Mouse (Mus musculus) cerebellum, postnatal 36 days (tissue): ENCODE results near the gene 4933428G20Rik.

ENCODE experiments used
- DNase-seq, 2 experiments: peaks; one replicate each; pipeline ENCODE4 v3.0.0; 2021 to 2022; ENCODE audit warnings: mixed read lengths in 2 of 2

Gene 4933428G20Rik

GRCm38 (mm10) chr11:97461307-97461820 is 38.8 kb downstream of the 4933428G20Rik start:
- DNase-seq, result no peak

- no peak for DNase-seq
Measured at GRCm38 (mm10) chr11:97457120-97457519, 43.0 kb downstream of the 4933428G20Rik start.

GRCm38 (mm10) chr11:97451625-97452024 is 48.5 kb downstream of the 4933428G20Rik start:
- DNase-seq, result peak; percentile 65 to 73

- peak; percentile 43 to 54 for DNase-seq
Measured at GRCm38 (mm10) chr11:97450305-97450922, 49.7 kb downstream of the 4933428G20Rik start.

GRCm38 (mm10) chr11:97449601-97450293 is 50.4 kb downstream of the 4933428G20Rik start:
- peak; percentile 72 to 78 for DNase-seq

- no peak for DNase-seq
Measured at GRCm38 (mm10) chr11:97448611-97449394, 51.3 kb downstream of the 4933428G20Rik start.

GRCm38 (mm10) chr11:97447979-97448378 is 52.2 kb downstream of the 4933428G20Rik start:
- no peak for DNase-seq

- no peak for DNase-seq
Measured at GRCm38 (mm10) chr11:97445999-97446511, 54.1 kb downstream of the 4933428G20Rik start.

- no peak for DNase-seq
Measured at GRCm38 (mm10) chr11:97445596-97445995, 54.5 kb downstream of the 4933428G20Rik start.

- DNase-seq, result no peak
Measured at GRCm38 (mm10) chr11:97442891-97443675, 57.1 kb downstream of the 4933428G20Rik start.

- no peak for DNase-seq
Measured at GRCm38 (mm10) chr11:97441658-97442125, 58.4 kb downstream of the 4933428G20Rik start.

GRCm38 (mm10) chr11:97441036-97441657 is 59.0 kb downstream of the 4933428G20Rik start:
- no peak for DNase-seq
